Mouse (Mus musculus): Measurements from ENCODE around the gene Mosmo. TPM values are rescaled to one million over a fixed set of nuclear protein-coding genes. Genes with fewer than 3 reads are reported as not detected.

Mosmo gene
- total RNA-seq, 4 experiments from 2014 or later: 43.3 to 54.1 (median 52.1) TPM

- no peak for DNase-seq
These were observed 100.6 kb downstream of the Mosmo start for GRCm38 (mm10) chr7:120778012-120778411.

Other genes with a start within 250 kb of the Mosmo start
- gene Uqcrc2, start 42.4 kb upstream of the Mosmo start, total RNA-seq (2022): 100 to 1,000 TPM; 220 to 332 (median 263) TPM
- gene Pdzd9, start 7.3 kb upstream of the Mosmo start, total RNA-seq (2022): not detected
- gene Vwa3a, start 61.7 kb downstream of the Mosmo start, total RNA-seq (2022): 1 to 10 TPM; 1.1 to 5.5 (median 3.3) TPM
- not detected for gene Gm5737, start 134.7 kb downstream of the Mosmo start, total RNA-seq (2022)
- 10 to 100 TPM; 27.2 to 51.2 (median 40.8) TPM for gene Eef2k, start 165.2 kb downstream of the Mosmo start, total RNA-seq (2022)
- 10 to 100 TPM; 23.6 to 34.6 (median 27.7) TPM for gene Polr3e, start 240.1 kb downstream of the Mosmo start, total RNA-seq (2022)